Mouse (Mus musculus): ENCODE data around the gene Gpr107. TPM values are rescaled to one million over a fixed set of nuclear protein-coding genes. Genes with fewer than 3 reads are reported as not detected.

Gpr107 gene
- polyA plus RNA-seq, 1 experiment: 28.7 TPM

DNA sequence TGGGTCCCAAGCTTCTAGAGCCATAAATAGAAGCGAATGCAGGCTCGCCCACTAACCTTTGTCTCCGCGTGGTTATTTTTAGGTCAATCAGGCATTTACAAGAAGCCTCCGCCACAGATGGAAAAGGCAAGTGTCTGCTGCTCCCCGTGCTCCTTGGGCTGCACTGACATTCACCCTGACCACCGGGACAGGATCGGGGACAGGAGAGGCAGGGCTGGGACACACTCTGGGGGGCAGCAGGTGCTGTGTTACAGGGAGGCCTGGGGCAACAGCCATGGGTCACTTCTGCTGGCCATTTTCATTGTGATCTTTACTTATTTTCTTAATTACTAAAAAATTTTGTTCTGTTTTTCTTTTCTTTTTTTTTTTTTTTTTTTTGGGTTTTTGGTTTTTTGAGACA, 39.6 kb downstream of the Gpr107 start:
- Histone ChIP-seq H3K27me3 (ENCODE audit: control insufficient read depth, insufficient read depth, insufficient read length) (no peaks in the 10 kb centered on the region), H3K4me3 (ENCODE audit: insufficient read depth, poor library complexity, severe bottlenecking) (no peak overlapping the region), H3ac (ENCODE audit: control insufficient read depth, insufficient read length, low read depth) (no peak overlapping the region), H3K79me3 (ENCODE audit: low read depth) (no peaks in the 10 kb centered on the region), H3K79me2 (ENCODE audit: control insufficient read depth, insufficient read depth) (no peaks in the 10 kb centered on the region), H3K36me3 (ENCODE audit: control insufficient read depth, insufficient read depth) (peaks cover 58% of the 10 kb centered on the region)
- TF ChIP-seq MYOG (IDR thresholded peaks at IDR 0.05; ENCODE audit: control insufficient read depth, extremely low read depth, insufficient read length): no peak
- no peak for TF ChIP-seq MYOD1 (IDR thresholded peaks at IDR 0.05; ENCODE audit: control insufficient read depth, insufficient read length, low read depth)
- no peak for TF ChIP-seq USF1 (IDR thresholded peaks at IDR 0.05; ENCODE audit: low read depth)
- no peak for TF ChIP-seq FOSL1 (IDR thresholded peaks at IDR 0.05; ENCODE audit: insufficient read depth, low read length, poor library complexity, severe bottlenecking)
- TF ChIP-seq CTCF (IDR thresholded peaks at IDR 0.05; ENCODE audit: control insufficient read depth, insufficient read depth, insufficient read length): no peak
- TF ChIP-seq CEBPB (IDR thresholded peaks at IDR 0.05; ENCODE audit: low read depth): no peak
- no peak for TF ChIP-seq MAX (IDR thresholded peaks at IDR 0.05)

DNA sequence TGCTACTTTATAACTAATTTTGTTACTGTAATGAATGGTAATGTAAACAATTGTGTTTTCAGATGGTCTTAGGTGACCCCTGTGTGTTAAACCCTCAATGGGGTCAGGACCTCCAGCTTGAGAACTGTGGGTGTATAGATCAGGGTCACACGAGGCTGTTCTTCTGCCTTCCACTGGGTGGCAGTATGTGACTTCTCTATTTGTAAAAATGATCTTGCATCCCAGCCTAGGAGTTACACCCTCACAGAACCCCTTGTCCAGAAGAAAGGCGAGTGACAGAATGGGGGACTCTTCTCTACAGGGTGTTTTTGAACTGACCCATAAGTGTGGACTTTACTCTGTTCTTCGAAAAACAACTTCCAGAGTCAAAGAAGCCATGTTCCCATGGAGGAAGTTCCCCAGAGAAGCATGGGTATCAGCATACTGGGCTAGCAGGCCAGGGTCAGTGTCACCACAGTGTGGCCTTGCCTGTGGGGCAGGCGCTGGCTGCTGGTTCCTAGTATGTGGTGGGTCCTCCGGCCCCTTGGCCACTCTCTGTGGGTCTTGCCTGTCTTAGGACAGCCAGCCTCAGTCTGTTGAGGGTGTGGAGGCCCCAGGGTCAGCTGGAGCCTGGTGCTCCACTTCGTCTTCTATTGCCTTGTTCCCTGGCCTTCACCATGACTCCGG, 42.4 kb downstream of the Gpr107 start:
- Histone ChIP-seq H3K27me3 (ENCODE audit: control insufficient read depth, insufficient read depth, insufficient read length) (no peaks in the 10 kb centered on the region), H3K4me3 (ENCODE audit: insufficient read depth, poor library complexity, severe bottlenecking) (no peak overlapping the region), H3K36me3 (ENCODE audit: control insufficient read depth, insufficient read depth) (peaks cover 46% of the 10 kb centered on the region), H3K79me3 (ENCODE audit: low read depth) (no peaks in the 10 kb centered on the region), H3K79me2 (ENCODE audit: control insufficient read depth, insufficient read depth) (no peaks in the 10 kb centered on the region), H3ac (ENCODE audit: control insufficient read depth, insufficient read length, low read depth) (no peak overlapping the region)
- TF ChIP-seq CEBPB (IDR thresholded peaks at IDR 0.05; ENCODE audit: low read depth): no peak
- no peak for TF ChIP-seq USF1 (IDR thresholded peaks at IDR 0.05; ENCODE audit: low read depth)
- peak; percentile 56 for TF ChIP-seq CTCF (IDR thresholded peaks at IDR 0.05; ENCODE audit: control insufficient read depth, insufficient read depth, insufficient read length)

DNA sequence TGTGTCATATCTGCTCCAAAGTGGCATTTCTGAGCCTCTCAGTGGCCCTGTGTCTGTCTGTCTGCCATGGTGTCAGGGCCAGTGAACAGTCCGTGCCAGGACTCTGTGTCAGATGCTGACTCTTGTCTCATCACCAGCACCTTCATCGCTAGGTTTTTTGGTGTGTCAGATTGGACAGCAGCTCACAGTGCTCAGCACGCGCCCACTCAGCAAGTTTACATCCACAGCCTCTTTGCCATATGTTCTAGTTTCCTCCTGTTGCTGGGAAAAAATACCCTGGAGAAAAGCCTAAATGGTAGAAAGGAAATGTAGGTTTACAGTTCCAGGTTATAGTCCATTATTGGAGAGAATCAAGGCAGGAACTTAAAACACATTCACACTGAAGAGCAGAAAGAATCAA, 46.5 kb downstream of the Gpr107 start:
- TF ChIP-seq CTCF (IDR thresholded peaks at IDR 0.05; ENCODE audit: control insufficient read depth, insufficient read depth, insufficient read length) (no peak), FOSL1 (IDR thresholded peaks at IDR 0.05; ENCODE audit: insufficient read depth, low read length, poor library complexity, severe bottlenecking) (no peak), MYOD1 (IDR thresholded peaks at IDR 0.05; ENCODE audit: control insufficient read depth, insufficient read length, low read depth) (no peak)
- Histone ChIP-seq H3K36me3 (ENCODE audit: control insufficient read depth, insufficient read depth) (peaks cover 45% of the 10 kb centered on the region), H3K27me3 (ENCODE audit: control insufficient read depth, insufficient read depth, insufficient read length) (no peaks in the 10 kb centered on the region), H3K79me2 (ENCODE audit: control insufficient read depth, insufficient read depth) (no peaks in the 10 kb centered on the region), H3ac (ENCODE audit: control insufficient read depth, insufficient read length, low read depth) (no peak overlapping the region), H3K4me3 (ENCODE audit: insufficient read depth, poor library complexity, severe bottlenecking) (no peak overlapping the region), H3K79me3 (ENCODE audit: low read depth) (no peaks in the 10 kb centered on the region)

DNA sequence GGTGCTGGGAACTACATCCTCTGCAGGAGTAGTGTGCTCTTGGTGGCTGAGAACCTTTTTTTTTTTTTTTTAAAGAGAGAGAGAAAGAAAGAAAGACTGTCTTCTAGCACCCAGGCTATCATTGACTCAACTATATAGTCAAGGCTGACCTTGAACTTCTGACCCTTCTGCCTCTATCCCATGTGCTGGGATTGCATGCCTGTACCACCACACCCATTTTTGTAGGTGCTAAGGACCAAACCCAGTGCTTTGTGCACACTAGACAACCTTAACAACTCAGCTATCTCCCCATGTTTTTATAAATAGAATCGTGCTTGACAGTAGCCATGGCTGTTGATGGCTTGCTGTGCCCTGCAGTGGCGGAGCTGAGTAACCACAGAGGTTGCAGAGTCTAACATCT, 47.9 kb downstream of the Gpr107 start:
- Histone ChIP-seq H3K79me3 (ENCODE audit: low read depth) (no peaks in the 10 kb centered on the region), H3K4me3 (ENCODE audit: insufficient read depth, poor library complexity, severe bottlenecking) (no peak overlapping the region), H3K36me3 (ENCODE audit: control insufficient read depth, insufficient read depth) (peaks cover 37% of the 10 kb centered on the region), H3ac (ENCODE audit: control insufficient read depth, insufficient read length, low read depth) (no peak overlapping the region), H3K27me3 (ENCODE audit: control insufficient read depth, insufficient read depth, insufficient read length) (no peaks in the 10 kb centered on the region), H3K79me2 (ENCODE audit: control insufficient read depth, insufficient read depth) (no peaks in the 10 kb centered on the region)
- TF ChIP-seq MYOD1 (IDR thresholded peaks at IDR 0.05; ENCODE audit: control insufficient read depth, insufficient read length, low read depth) (no peak), MYOG (IDR thresholded peaks at IDR 0.05; ENCODE audit: control insufficient read depth, extremely low read depth, insufficient read length) (no peak), FOSL1 (IDR thresholded peaks at IDR 0.05; ENCODE audit: insufficient read depth, low read length, poor library complexity, severe bottlenecking) (no peak), USF1 (IDR thresholded peaks at IDR 0.05; ENCODE audit: low read depth) (no peak), CEBPB (IDR thresholded peaks at IDR 0.05; ENCODE audit: low read depth) (no peak), CTCF (IDR thresholded peaks at IDR 0.05; ENCODE audit: control insufficient read depth, insufficient read depth, insufficient read length) (no peak), MAX (IDR thresholded peaks at IDR 0.05) (no peak)

DNA sequence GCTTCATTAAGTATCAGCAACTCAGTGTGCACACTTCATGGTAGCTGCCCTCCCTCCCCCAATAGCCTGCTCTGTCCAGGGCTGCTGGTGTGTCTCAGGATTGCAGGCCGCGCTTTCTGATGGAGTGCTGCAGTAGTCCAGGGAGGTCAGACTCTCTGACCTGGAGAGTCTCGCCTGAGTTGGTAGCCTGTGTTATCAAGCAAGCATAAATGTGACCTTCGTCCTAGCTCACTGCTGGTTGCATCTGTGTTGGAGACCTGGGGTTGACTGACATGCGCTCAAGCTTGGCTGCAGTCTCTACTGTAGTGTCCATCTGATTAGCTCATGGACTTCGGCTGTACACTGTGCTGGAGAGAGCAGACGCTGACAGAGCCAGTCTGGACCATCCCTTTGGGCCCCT, 49.7 kb downstream of the Gpr107 start:
- Histone ChIP-seq H3K27me3 (ENCODE audit: control insufficient read depth, insufficient read depth, insufficient read length) (no peaks in the 10 kb centered on the region), H3K36me3 (ENCODE audit: control insufficient read depth, insufficient read depth) (peaks cover 29% of the 10 kb centered on the region), H3K79me2 (ENCODE audit: control insufficient read depth, insufficient read depth) (no peaks in the 10 kb centered on the region), H3K4me3 (ENCODE audit: insufficient read depth, poor library complexity, severe bottlenecking) (no peak overlapping the region), H3K79me3 (ENCODE audit: low read depth) (no peaks in the 10 kb centered on the region), H3ac (ENCODE audit: control insufficient read depth, insufficient read length, low read depth) (no peak overlapping the region)
- TF ChIP-seq CTCF (IDR thresholded peaks at IDR 0.05; ENCODE audit: control insufficient read depth, insufficient read depth, insufficient read length) (no peak), USF1 (IDR thresholded peaks at IDR 0.05; ENCODE audit: low read depth) (no peak), FOSL1 (IDR thresholded peaks at IDR 0.05; ENCODE audit: insufficient read depth, low read length, poor library complexity, severe bottlenecking) (no peak), MAX (IDR thresholded peaks at IDR 0.05) (no peak), MYOD1 (IDR thresholded peaks at IDR 0.05; ENCODE audit: control insufficient read depth, insufficient read length, low read depth) (no peak), CEBPB (IDR thresholded peaks at IDR 0.05; ENCODE audit: low read depth) (no peak), MYOG (IDR thresholded peaks at IDR 0.05; ENCODE audit: control insufficient read depth, extremely low read depth, insufficient read length) (no peak)

GRCm38 (mm10) chr2:31202357-31202756, 50.2 kb downstream of the Gpr107 start:
- Histone ChIP-seq H3K79me2 (ENCODE audit: control insufficient read depth, insufficient read depth) (no peaks in the 10 kb centered on the region), H3ac (ENCODE audit: control insufficient read depth, insufficient read length, low read depth) (no peak overlapping the region), H3K79me3 (ENCODE audit: low read depth) (no peaks in the 10 kb centered on the region), H3K4me3 (ENCODE audit: insufficient read depth, poor library complexity, severe bottlenecking) (no peak overlapping the region), H3K27me3 (ENCODE audit: control insufficient read depth, insufficient read depth, insufficient read length) (no peaks in the 10 kb centered on the region), H3K36me3 (ENCODE audit: control insufficient read depth, insufficient read depth) (peaks cover 28% of the 10 kb centered on the region)
- TF ChIP-seq CTCF (IDR thresholded peaks at IDR 0.05; ENCODE audit: control insufficient read depth, insufficient read depth, insufficient read length): no peak
- TF ChIP-seq FOSL1 (IDR thresholded peaks at IDR 0.05; ENCODE audit: insufficient read depth, low read length, poor library complexity, severe bottlenecking): no peak
- no peak for TF ChIP-seq MYOG (IDR thresholded peaks at IDR 0.05; ENCODE audit: control insufficient read depth, extremely low read depth, insufficient read length)
- no peak for TF ChIP-seq MAX (IDR thresholded peaks at IDR 0.05)
- TF ChIP-seq MYOD1 (IDR thresholded peaks at IDR 0.05; ENCODE audit: control insufficient read depth, insufficient read length, low read depth): no peak
- no peak for TF ChIP-seq USF1 (IDR thresholded peaks at IDR 0.05; ENCODE audit: low read depth)
- no peak for TF ChIP-seq CEBPB (IDR thresholded peaks at IDR 0.05; ENCODE audit: low read depth)

Measured in C2C12 (cell line).